Mouse (Mus musculus) spleen, adult 2 months (tissue): Measurements from ENCODE around the gene Lsm11. TPM values are rescaled to one million over a fixed set of nuclear protein-coding genes. Genes with fewer than 3 reads are reported as not detected.

Experiments used
- DNase-seq, 2 experiments: peaks; one replicate each; pipeline versions ENCODE4 v3.0.0 to v3.0.0-alpha.2; 2012 to 2021; ENCODE audit warnings: low spot score in 2 of 2, low read depth in 1 of 2
- H3K27ac ChIP-seq: fragments of 200-500 bp; 2 replicates; pipeline ENCODE4 v1.5.1; 2012; ENCODE audit warnings: low read length, inconsistent platforms; ENCODE audit not compliant: insufficient read depth
- H3K27me3 ChIP-seq: fragments of 200-500 bp; 2 replicates; pipeline ENCODE4 v1.6.1; 2012; ENCODE audit warnings: mild to moderate bottlenecking, moderate library complexity, low read length, inconsistent platforms; ENCODE audit not compliant: control insufficient read depth, insufficient read depth
- H3K36me3 ChIP-seq: fragments of 200-500 bp; 2 replicates; pipeline ENCODE4 v1.6.1; 2012; ENCODE audit warnings: mild to moderate bottlenecking, low read length, inconsistent platforms; ENCODE audit not compliant: control insufficient read depth, insufficient read depth
- H3K4me1 ChIP-seq: fragments of 200-500 bp; 2 replicates; pipeline ENCODE4 v1.6.1; 2011; ENCODE audit warnings: inconsistent platforms; ENCODE audit not compliant: control insufficient read depth, insufficient read depth, insufficient read length
- H3K4me3 ChIP-seq: fragments of 200-500 bp; 2 replicates; pipeline ENCODE4 v1.5.1; 2011; ENCODE audit warnings: mild to moderate bottlenecking, inconsistent platforms; ENCODE audit not compliant: insufficient read depth, insufficient read length; ENCODE audit errors: extremely low read depth
- CTCF ChIP-seq: fragments of 200-500 bp; IDR thresholded peaks from 2 replicates; pipeline ENCODE4 v1.5.1; 2011; ENCODE audit warnings: mild to moderate bottlenecking, inconsistent platforms; ENCODE audit not compliant: insufficient read depth, insufficient read length, insufficient replicate concordance; ENCODE audit errors: extremely low read depth
- POLR2A ChIP-seq: fragments of 200-500 bp; IDR thresholded peaks from 2 replicates; pipeline ENCODE4 v1.6.1; 2011; ENCODE audit warnings: low read depth, low read length, inconsistent platforms
- WGBS: fragments of 180-500 bp; shearing (Covaris S2); methylation state at CpG from one replicate; pipeline ENCODE4 v1.1.7; 2018; 5-methylcytosine and 5-hydroxymethylcytosine counted together
- polyA plus RNA-seq: library from polyadenylated mRNA; depleted of rRNA; stranded (reverse); fragments of >200 nt; gene quantifications from 2 replicates; pipeline ENCODE4 v1.2.3, GENCODE M21; 2012

The Lsm11 gene
- polyA plus RNA-seq, 1 experiment: 3.4 TPM

DNA sequence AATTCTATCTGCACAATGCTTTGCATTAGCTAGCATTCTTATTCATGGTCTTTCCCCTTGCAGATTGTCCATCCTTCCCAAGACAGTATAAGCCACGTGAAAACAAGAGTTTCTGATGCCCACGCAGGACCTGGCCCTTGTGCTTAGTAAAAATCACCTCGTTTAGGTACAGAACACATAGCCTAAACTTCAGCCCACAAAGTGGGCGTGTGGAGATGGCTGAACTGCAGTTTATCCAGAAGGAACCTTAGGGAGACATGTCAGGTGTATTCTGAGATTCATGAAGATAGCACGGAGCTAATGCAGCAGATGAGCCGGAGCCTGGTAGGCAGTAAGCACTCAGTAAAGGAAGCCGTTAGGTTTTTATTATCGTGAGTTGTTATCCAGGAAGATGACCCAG, 23.7 kb downstream of the Lsm11 start:
- Histone ChIP-seq H3K4me1 (no peaks in the 10 kb centered on the region), H3K27me3 (no peaks in the 10 kb centered on the region; the same call in 1 of the 2 replicates), H3K27ac (no peak overlapping the region), H3K36me3 (no peaks in the 10 kb centered on the region), H3K4me3 (no peak overlapping the region)
- DNase-seq: no peak
- TF ChIP-seq POLR2A (no peak), CTCF (no peak)
- 81% methylated on average over 8 of the region's 8 CpGs for WGBS

DNA sequence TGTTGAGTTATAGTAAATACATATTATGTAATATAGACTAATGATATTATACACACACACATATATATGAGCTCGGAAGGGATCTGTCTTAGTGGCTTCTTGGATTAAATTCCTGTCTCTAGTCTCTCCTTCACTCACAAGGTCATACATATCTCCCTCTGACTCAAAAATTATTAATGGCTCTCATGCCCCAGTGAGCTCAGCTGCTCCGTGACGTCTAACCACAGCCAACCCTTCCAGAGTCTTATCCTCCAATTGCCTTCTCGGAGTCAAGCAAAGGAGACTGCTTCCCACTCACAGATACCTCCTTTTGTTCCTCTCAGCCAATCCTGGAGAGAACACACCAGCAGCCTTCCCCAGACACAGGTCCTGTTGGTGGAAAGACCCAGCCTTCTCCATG, 25.9 kb downstream of the Lsm11 start:
- 86% methylated on average over 4 of the region's 4 CpGs for WGBS
- TF ChIP-seq CTCF (no peak), POLR2A (no peak)
- no peak overlapping the region for H3K27ac ChIP-seq
- H3K27me3 ChIP-seq: no peaks in the 10 kb centered on the region; the same call in 1 of the 2 replicates
- DNase-seq: no peak
- H3K36me3 ChIP-seq: no peaks in the 10 kb centered on the region
- H3K4me1 ChIP-seq: no peaks in the 10 kb centered on the region
- no peak overlapping the region for H3K4me3 ChIP-seq

DNA sequence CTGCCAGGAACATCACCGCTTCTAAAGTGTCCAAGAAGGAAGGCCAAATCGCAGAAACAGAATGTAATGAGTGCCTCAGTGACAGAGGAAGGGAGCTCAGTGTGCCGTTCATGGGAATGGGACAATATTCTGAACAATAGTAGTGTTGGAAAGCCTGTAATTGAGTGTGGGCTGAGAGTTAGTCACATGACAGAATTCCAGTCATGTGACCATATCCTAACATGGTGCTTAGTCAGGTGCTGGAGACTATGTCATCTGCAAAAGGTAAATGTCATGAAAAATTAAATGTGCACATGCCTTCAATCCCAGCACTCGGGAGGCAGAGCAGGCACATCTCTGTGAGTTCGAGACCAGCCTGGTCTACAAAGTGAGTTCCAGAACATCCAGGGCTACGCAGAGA, 26.7 kb downstream of the Lsm11 start:
- WGBS: 89% methylated on average over 6 of the region's 6 CpGs
- H3K36me3 ChIP-seq: no peaks in the 10 kb centered on the region
- no peak overlapping the region for H3K27ac ChIP-seq
- H3K27me3 ChIP-seq: no peaks in the 10 kb centered on the region; the same call in 1 of the 2 replicates
- H3K4me3 ChIP-seq: no peak overlapping the region
- TF ChIP-seq POLR2A: no peak
- no peak for TF ChIP-seq CTCF
- DNase-seq: no peak
- no peaks in the 10 kb centered on the region for H3K4me1 ChIP-seq

DNA sequence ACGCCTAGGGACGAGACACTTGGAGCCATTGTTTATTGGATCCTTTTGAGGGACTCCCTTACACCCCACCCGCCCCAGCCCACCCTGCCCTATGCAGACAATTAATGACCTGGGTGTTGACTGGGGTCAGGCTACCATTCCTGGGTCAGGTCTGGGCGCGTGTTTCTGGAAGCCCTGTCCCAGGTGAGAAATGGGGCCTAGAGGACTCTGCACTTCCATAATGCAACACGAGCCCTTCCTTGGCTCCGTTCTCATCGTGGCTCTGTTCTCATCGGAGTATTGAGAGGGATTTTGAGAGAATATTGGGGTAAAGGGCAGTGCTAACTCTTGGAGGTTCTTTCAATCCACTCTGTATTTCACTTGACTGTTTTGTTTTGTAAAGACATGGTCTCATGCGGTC, 28.5 kb downstream of the Lsm11 start:
- peaks cover 6% of the 10 kb centered on the region for H3K36me3 ChIP-seq
- WGBS: 91% methylated on average over 10 of the region's 10 CpGs
- no peak for TF ChIP-seq CTCF
- TF ChIP-seq POLR2A: no peak
- H3K27ac ChIP-seq: no peak overlapping the region
- no peak overlapping the region for H3K4me3 ChIP-seq
- no peaks in the 10 kb centered on the region for H3K27me3 ChIP-seq
- no peak for DNase-seq
- no peaks in the 10 kb centered on the region for H3K4me1 ChIP-seq

DNA sequence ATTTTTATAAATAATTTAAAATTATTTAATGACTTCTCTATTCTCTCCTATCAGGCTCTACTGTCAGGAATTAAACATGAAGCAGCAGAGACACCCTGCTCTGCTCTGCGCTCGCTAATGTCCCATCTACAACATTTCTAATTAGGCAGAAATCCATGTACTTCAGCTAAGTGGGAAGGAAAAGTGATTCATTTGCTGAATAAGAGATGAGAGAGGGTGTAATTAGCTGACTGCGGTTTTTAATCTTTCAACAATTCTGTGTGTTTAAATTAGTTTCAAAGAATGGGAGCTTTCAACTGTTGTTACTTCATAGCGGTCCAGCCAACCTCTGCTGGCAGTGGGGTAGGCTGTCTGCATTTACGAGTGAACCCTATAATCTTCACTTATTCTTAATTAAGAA, 34.0 kb downstream of the Lsm11 start:
- H3K4me1 ChIP-seq: no peaks in the 10 kb centered on the region
- no peaks in the 10 kb centered on the region for H3K27me3 ChIP-seq
- TF ChIP-seq CTCF (no peak), POLR2A (no peak)
- peaks cover 43% of the 10 kb centered on the region for H3K36me3 ChIP-seq
- DNase-seq: no peak
- WGBS: 97% methylated on average over 5 of the region's 5 CpGs
- H3K27ac ChIP-seq: no peak overlapping the region
- no peak overlapping the region for H3K4me3 ChIP-seq

DNA sequence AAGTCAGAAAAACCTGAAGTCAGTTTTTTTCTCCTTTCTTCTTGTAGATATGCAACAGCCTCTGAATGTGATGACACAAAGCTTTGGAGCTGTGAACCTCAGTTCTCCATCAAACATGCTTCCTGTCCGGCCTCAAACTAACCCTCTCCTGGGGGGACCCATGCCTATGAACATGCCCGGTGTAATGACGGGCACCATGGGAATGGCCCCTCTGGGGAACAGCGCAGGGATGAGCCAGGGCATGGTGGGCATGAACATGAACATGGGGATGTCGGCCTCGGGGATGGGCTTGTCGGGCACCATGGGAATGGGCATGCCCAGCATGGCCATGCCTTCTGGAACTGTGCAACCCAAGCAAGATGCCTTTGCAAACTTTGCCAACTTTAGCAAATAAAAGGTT, 35.8 kb downstream of the Lsm11 start:
- peaks cover 43% of the 10 kb centered on the region for H3K36me3 ChIP-seq
- 98% methylated on average over 7 of the region's 7 CpGs for WGBS
- H3K27me3 ChIP-seq: no peaks in the 10 kb centered on the region
- TF ChIP-seq POLR2A: no peak
- no peak for TF ChIP-seq CTCF
- DNase-seq: no peak
- H3K4me3 ChIP-seq: no peak overlapping the region
- no peak overlapping the region for H3K27ac ChIP-seq
- no peaks in the 10 kb centered on the region for H3K4me1 ChIP-seq

DNA sequence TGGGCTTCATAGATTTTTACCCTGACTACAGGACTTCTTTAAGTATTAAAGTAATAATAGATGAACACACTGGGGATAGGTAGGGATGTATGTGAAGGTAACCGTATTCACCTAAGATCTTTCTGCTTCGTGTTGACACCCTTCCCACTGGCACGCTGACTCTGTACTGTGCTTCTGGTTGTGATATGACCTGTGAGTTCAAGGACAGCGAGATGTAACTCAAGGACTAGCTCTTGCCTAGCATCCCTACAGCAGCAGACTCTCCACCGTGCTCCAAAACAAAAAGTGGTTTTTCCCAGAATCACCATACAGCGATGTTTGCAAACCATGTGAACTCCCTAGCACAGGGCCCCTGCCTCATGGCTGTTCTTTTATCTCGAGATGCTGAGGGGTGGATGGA, 36.7 kb downstream of the Lsm11 start:
- Histone ChIP-seq H3K27me3 (no peaks in the 10 kb centered on the region), H3K36me3 (peaks cover 44% of the 10 kb centered on the region), H3K27ac (no peak overlapping the region), H3K4me3 (no peak overlapping the region), H3K4me1 (no peaks in the 10 kb centered on the region)
- no peak for TF ChIP-seq CTCF
- no peak for TF ChIP-seq POLR2A
- no peak for DNase-seq
- 94% methylated on average over 7 of the region's 7 CpGs for WGBS
